Mouse (Mus musculus) megakaryocyte, embryonic 14.5 days (primary cell): ENCODE data around the gene Apon. TPM values are rescaled to one million over a fixed set of nuclear protein-coding genes. Genes with fewer than 3 reads are reported as not detected.

ENCODE experiments used
- H3K27me3 ChIP-seq: replicated peaks from 2 replicates; pipeline ENCODE3; 2012; ENCODE audit warnings: inconsistent platforms
- H3K36me3 ChIP-seq: replicated peaks from 2 replicates; pipeline ENCODE3; 2012; ENCODE audit warnings: low read length, inconsistent platforms, mixed read lengths
- H3K4me1 ChIP-seq: 2 replicates; pipeline ENCODE4 v1.6.1; 2012; ENCODE audit warnings: inconsistent platforms
- H3K4me3 ChIP-seq: replicated peaks from 2 replicates; pipeline ENCODE3; 2012; ENCODE audit warnings: moderate library complexity, mild to moderate bottlenecking, inconsistent platforms
- H3K9me3 ChIP-seq: 2 replicates; pipeline ENCODE4 v1.6.1; 2012; ENCODE audit warnings: inconsistent platforms
- FLI1 ChIP-seq: IDR thresholded peaks from 2 replicates; pipeline ENCODE4 v1.6.1; 2012; ENCODE audit warnings: low read length, inconsistent platforms, mixed read lengths
- GATA1 ChIP-seq: IDR thresholded peaks from 3 replicates; pipeline ENCODE4 v1.6.1; 2012; ENCODE audit warnings: mixed read lengths, low read length, inconsistent platforms, borderline replicate concordance
- polyA plus RNA-seq: library from polyadenylated mRNA; stranded (reverse); fragments of >175 nt; gene quantifications from 2 replicates; pipeline ENCODE4 v1.2.3, GENCODE M21; 2012; ENCODE audit warnings: low replicate concordance; ENCODE audit not compliant: insufficient read depth

Apon gene
- polyA plus RNA-seq, 1 experiment = not detected

DNA sequence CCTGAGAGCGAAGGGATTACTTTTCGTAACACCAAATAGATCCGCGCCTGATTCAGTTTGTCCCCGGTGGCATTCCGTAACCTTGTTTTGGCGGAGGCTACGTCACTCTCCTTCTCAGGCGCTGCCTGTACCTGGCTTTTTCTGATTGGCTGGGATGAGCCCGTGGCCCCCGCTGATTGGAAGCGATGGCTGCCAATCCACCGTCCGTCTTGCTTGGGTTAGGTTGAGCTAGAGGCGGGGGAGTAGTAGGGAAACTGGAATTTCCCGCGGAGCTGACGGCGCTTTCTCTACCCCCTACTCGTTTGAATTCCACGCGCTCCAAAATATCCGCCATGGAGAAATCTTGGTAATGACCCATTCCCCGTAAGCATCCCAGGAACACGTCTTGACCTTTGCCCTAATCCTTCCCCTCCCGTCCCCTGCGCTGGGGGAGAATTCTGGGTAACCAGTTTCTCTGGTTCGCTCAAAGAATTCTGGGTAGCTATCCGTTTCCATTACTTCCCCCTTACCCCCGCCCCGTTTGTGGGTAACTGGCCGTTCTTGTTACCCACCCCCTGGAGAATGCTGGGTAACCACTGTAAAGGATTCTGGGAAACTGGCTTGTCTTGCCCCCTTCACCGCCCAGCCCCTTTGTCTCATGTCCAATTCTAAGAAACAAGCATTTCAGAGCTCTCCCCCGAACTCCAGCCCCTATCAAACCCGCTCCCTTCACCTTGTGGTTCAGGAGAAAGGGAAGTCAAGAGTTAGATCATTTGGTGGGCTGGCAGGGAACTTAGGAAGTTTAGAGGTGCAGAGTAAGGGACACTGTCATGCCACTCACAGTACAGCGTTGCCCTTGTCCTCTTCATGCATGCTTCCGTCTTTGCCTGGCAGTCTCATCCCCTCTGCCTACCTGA is 49.5 kb downstream of the Apon start, which contains the start of gene Pan2:
TSS of gene Pan2 (plus strand) at position 210 of the 896 bp plus-strand sequence.
- TF ChIP-seq GATA1 = no peak
- no peak for TF ChIP-seq FLI1
- peak within 1 kb of the TSS; percentile 93 for H3K4me3 ChIP-seq
- no peaks in the 10 kb centered on the region for H3K27me3 ChIP-seq
- no peaks in the 10 kb centered on the region for H3K9me3 ChIP-seq
- H3K4me1 ChIP-seq = peaks cover 43% of the 10 kb centered on the region
- H3K36me3 ChIP-seq = peaks cover 27% of the 10 kb centered on the region

Other genes starting within 250 kb of the Apon start
- gene Hsd17b6, start 246.5 kb upstream of the Apon start, polyA plus RNA-seq = not detected in 2 replicates
- 2.6 TPM in 1 of 2 replicates, not detected in the other for gene Prim1, start 238.9 kb upstream of the Apon start, polyA plus RNA-seq
- 24.2 and 146 TPM in 2 replicates for gene Naca, start 218.5 kb upstream of the Apon start, polyA plus RNA-seq
- gene Ptges3, start 195.1 kb upstream of the Apon start, polyA plus RNA-seq = 77.9 and 96.2 TPM in 2 replicates
- 796 and 843 TPM in 2 replicates for gene Atp5b, start 170.8 kb upstream of the Apon start, polyA plus RNA-seq
- gene Baz2a, start 162.5 kb upstream of the Apon start, polyA plus RNA-seq = 6.9 and 16.7 TPM in 2 replicates
- 1.6 and 7.6 TPM in 2 replicates for gene Rbms2, start 73.8 kb upstream of the Apon start, polyA plus RNA-seq
- 1.8 TPM in 1 of 2 replicates, not detected in the other for gene Gls2, start 59.6 kb upstream of the Apon start, polyA plus RNA-seq
- 0.73 TPM in 1 of 2 replicates, not detected in the other for gene Spryd4, start 42.3 kb upstream of the Apon start, polyA plus RNA-seq
- gene Mip, start 28.3 kb upstream of the Apon start, polyA plus RNA-seq = not detected in 2 replicates
- gene Timeless, start 22.0 kb upstream of the Apon start, polyA plus RNA-seq = 2.2 and 8.3 TPM in 2 replicates
- not detected in 2 replicates for gene Apof, start 14.6 kb downstream of the Apon start, polyA plus RNA-seq
- gene Stat2, start 16.5 kb downstream of the Apon start, polyA plus RNA-seq = 8.1 and 18.2 TPM in 2 replicates
- 0.49 TPM in 1 of 2 replicates, not detected in the other for gene Il23a, start 44.7 kb downstream of the Apon start, polyA plus RNA-seq
- 0.91 and 1.1 TPM in 2 replicates for gene Pan2, start 49.2 kb downstream of the Apon start, polyA plus RNA-seq
- 29.0 and 98.4 TPM in 2 replicates for gene Cnpy2, start 68.4 kb downstream of the Apon start, polyA plus RNA-seq
- 2.6 and 12.1 TPM in 2 replicates for gene Cs, start 83.6 kb downstream of the Apon start, polyA plus RNA-seq
- 5.0 and 18.0 TPM in 2 replicates for gene Coq10a, start 114.9 kb downstream of the Apon start, polyA plus RNA-seq
- gene Ankrd52, start 123.0 kb downstream of the Apon start, polyA plus RNA-seq = 18.3 and 19.7 TPM in 2 replicates
- gene Slc39a5, start 147.1 kb downstream of the Apon start, polyA plus RNA-seq = not detected in 2 replicates
- gene Nabp2, start 157.4 kb downstream of the Apon start, polyA plus RNA-seq = 458 and 1,055 TPM in 2 replicates
- 17.0 and 19.5 TPM in 2 replicates for gene Rnf41, start 157.6 kb downstream of the Apon start, polyA plus RNA-seq
- 86.7 and 138 TPM in 2 replicates for gene Smarcc2, start 205.2 kb downstream of the Apon start, polyA plus RNA-seq
- 175 and 2,406 TPM in 2 replicates for gene Myl6, start 240.0 kb downstream of the Apon start, polyA plus RNA-seq
- gene Myl6b, start 244.6 kb downstream of the Apon start, polyA plus RNA-seq = 9.5 and 15.9 TPM in 2 replicates